Mouse (Mus musculus) C2C12 (cell line): Measurements from ENCODE around the gene Ywhah.

Experiments used
- CEBPB ChIP-seq: IDR thresholded peaks from one replicate; pipeline ENCODE4 v1.6.1; 2011; ENCODE audit warnings: low read depth, mild to moderate bottlenecking, control low read depth, moderate library complexity
- CTCF ChIP-seq: IDR thresholded peaks from one replicate; pipeline ENCODE4 v1.5.1; 2011; ENCODE audit not compliant: control insufficient read depth, insufficient read depth, insufficient read length
- MAX ChIP-seq: IDR thresholded peaks from one replicate; pipeline ENCODE4 v1.6.1; 2011; ENCODE audit warnings: mild to moderate bottlenecking, control low read depth
- MYOD1 ChIP-seq: IDR thresholded peaks from one replicate; pipeline ENCODE4 v1.6.1; 2011; ENCODE audit warnings: low read depth; ENCODE audit not compliant: control insufficient read depth, insufficient read length
- MYOG ChIP-seq: IDR thresholded peaks from one replicate; pipeline ENCODE4 v1.6.1; 2011; ENCODE audit not compliant: control insufficient read depth, insufficient read length; ENCODE audit errors: extremely low read depth
- USF1 ChIP-seq: IDR thresholded peaks from one replicate; pipeline ENCODE4 v1.6.1; 2011; ENCODE audit warnings: low read depth, mild to moderate bottlenecking, control low read depth, moderate library complexity

- TF ChIP-seq CTCF (no peak), MAX (no peak), USF1 (no peak), MYOD1 (no peak), CEBPB (no peak), MYOG (no peak)
Measured at GRCm38 (mm10) chr5:32977179-32977578, 41.4 kb upstream of the Ywhah start.
